Mouse (Mus musculus): ENCODE data around the gene Gm38394. TPM values are rescaled to one million over a fixed set of nuclear protein-coding genes. Genes with fewer than 3 reads are reported as not detected.
"Not testable (repeated sequence)": the region's sequence is repeated elsewhere in the genome, so short reads cannot be mapped to it uniquely, and the experiment has no call there.

The Gm38394 gene
- 3.6 TPM in 2 replicates for polyA plus RNA-seq (2015; fragmentation: Nextera tagmentation; extraction: Ambion mirVana)

DNA sequence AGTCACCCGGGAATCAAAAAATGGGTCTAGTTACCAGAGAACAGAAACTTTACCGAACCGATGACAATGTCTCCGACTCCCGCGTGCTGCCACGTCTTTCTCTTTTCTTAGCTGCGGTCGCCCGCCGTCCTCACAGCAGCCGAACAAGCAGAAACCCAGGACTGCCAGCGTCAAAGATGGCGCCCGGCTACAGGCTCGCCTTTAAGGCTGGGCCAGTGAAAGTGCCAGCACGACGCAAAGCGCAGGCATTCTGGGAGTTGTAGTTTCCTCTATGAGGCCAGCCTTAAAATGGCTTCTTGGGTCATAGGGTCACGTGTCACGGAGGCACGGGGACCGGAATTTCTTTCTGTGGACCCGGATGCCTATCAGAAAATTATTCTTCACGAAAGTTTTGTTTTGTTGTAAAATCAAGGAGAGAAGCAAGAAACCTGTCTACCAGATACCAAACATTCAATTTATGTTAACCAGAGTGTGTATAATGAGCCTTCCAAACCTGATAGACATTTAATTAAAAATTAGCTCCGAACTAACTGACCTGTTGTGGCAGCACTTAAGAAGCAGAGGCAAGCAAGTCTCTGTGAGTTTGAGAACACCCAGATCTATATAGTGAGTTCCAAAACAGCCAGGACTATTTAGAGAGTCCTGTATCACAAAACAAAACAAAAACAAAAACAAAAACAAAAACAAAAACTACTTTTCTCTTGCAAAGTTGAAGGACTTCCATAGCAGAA, at the start of gene Gm38394:
Gene Gm38394, minus strand, starts transcription at position 116 of the 731 bp plus-strand sequence.
- H3K4me2 ChIP-seq (replicated peaks): peak within 1 kb of the TSS; percentile 68
- peak within 1 kb of the TSS; percentile 68 for H3K9ac ChIP-seq (replicated peaks)
- H3K27me3 ChIP-seq: no peaks in the 10 kb centered on the region
- H3K27ac ChIP-seq (replicated peaks): peak within 1 kb of the TSS; percentile 84
- H3K36me3 ChIP-seq: peaks cover 19% of the 10 kb centered on the region
- WGBS: 2% methylated on average over 26 of the region's 26 CpGs
- no peaks in the 10 kb centered on the region for H3K9me3 ChIP-seq
- H3K4me3 ChIP-seq: peak within 1 kb of the TSS; percentile 67
- peak; percentile 99 for ATAC-seq (replicated peaks)
- H3K4me1 ChIP-seq: peaks cover 42% of the 10 kb centered on the region

DNA sequence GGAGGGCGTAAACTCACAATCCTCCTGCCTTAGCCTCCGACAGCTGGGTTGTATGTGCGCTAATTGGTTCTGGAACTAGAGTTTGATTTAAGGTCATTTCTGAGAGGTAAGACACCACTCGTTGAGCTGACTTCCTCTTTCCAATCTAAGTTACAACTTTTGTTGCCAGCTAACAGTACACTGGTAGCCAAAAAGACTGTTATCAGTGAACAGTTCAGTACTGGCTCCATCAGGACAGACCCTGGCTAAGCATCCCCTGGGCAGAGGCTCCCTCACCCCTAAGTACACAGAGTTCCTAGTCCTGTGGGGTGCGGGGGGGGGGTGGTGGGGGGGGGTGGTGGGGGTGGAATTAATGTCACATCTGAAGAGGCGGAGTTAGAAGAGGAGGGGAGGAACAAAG, 49.8 kb upstream of the Gm38394 start:
- 35% methylated on average over 6 of the region's 6 CpGs for WGBS
- 0 out of 2 replicates have a peak, but pooled peaks cover 8% of the 10 kb centered on the region for H3K4me1 ChIP-seq
- ATAC-seq (replicated peaks): no peak
- H3K9me3 ChIP-seq: no peaks in the 10 kb centered on the region
- no peak overlapping the region for H3K4me2 ChIP-seq (replicated peaks)
- no peaks in the 10 kb centered on the region for H3K36me3 ChIP-seq
- no peak overlapping the region for H3K9ac ChIP-seq (replicated peaks)
- no peak overlapping the region for H3K4me3 ChIP-seq
- no peak overlapping the region for H3K27ac ChIP-seq (replicated peaks)
- no peaks in the 10 kb centered on the region for H3K27me3 ChIP-seq

DNA sequence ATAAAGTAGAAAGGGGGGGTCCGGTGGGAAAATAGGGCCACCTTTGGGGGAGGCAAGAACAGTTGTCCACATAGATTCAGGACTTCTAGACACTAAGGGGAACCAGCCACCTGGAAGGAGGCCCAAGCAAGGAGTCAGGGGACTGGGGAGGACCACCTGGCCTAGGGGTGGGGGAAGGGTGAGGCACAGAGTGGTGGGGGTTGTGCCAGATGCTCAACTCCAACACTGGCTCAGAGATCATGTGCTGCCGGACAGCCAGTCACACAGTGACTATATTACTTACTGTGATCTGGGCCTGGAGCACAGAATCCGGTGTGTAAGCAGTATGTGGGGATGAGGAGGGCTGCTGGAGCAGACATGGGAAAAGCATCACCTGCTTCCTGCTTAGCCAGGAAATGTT, 48.2 kb upstream of the Gm38394 start:
- H3K9me3 ChIP-seq: no peaks in the 10 kb centered on the region
- H3K4me2 ChIP-seq (replicated peaks): no peak overlapping the region
- WGBS: 88% methylated on average over 3 of the region's 3 CpGs
- H3K4me3 ChIP-seq: no peak overlapping the region
- H3K36me3 ChIP-seq: no peaks in the 10 kb centered on the region
- no peaks in the 10 kb centered on the region for H3K27me3 ChIP-seq
- ATAC-seq (replicated peaks): no peak
- H3K27ac ChIP-seq (replicated peaks): no peak overlapping the region
- no peak overlapping the region for H3K9ac ChIP-seq (replicated peaks)
- 0 out of 2 replicates have a peak, but pooled peaks cover 8% of the 10 kb centered on the region for H3K4me1 ChIP-seq

DNA sequence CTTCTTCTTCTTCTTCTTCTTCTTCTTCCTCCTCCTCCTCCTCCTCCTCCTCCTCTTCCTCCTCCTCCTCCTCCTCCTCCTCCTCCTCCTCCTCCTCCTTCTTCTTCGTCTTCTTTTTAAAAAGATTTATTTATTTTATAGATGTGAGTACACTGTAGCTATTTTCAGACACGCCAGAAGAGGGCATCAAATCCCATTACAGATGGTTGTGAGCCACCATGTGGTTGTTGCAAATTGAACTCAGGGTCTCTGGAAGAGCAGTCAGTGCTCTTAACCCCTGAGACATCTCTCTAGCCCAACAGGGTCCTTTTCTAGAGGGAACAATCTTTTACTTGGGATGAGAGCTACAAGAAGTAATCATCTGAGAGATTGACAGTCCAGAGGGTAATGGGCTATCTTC, 40.7 kb upstream of the Gm38394 start:
- H3K4me1 ChIP-seq; H3K27ac ChIP-seq (replicated peaks); ATAC-seq (replicated peaks); H3K36me3 ChIP-seq; H3K9me3 ChIP-seq; H3K4me3 ChIP-seq; H3K9ac ChIP-seq (replicated peaks); H3K27me3 ChIP-seq; H3K4me2 ChIP-seq (replicated peaks): not testable (repeated sequence)
- WGBS: 22% methylated on average over 1 of the region's 2 CpGs

DNA sequence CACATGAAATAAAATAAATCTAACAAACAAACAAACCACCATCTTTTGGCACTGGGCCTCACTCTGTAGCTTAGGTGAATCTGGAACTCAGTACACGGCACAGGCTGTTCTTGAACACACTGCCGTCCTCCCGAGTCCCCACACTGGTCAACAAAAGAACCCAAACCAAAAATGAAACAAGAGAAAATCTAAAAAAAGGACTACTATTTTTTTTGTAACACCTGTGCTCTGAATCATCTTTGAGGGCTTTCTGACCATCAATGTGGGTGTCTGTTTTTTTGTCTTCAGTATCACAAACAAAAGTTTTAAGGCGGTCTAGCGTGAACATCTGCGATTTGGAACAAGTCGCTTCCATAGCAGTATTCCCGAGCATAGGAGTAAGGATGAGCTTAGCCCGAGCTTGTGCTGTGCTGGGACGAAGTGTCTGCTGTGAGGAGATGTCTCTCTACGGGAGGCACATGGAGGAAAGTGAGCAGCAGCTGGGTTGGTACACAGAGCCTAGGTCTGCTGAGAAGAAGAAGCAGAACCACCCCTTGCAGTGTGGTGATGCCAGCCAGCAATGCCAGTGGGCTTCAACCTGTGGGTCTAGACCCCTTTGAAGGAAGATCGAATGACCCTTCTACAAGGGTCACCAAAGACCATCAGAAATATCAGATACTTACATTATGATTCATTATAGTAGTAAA, 37.0 kb upstream of the Gm38394 start:
- Histone ChIP-seq H3K4me1 (peaks cover 9% of the 10 kb centered on the region), H3K36me3 (no peaks in the 10 kb centered on the region), H3K4me2 (replicated peaks) (no peak overlapping the region), H3K27ac (replicated peaks) (no peak overlapping the region), H3K27me3 (no peaks in the 10 kb centered on the region), H3K9me3 (no peaks in the 10 kb centered on the region), H3K9ac (replicated peaks) (no peak overlapping the region), H3K4me3 (no peak overlapping the region)
- ATAC-seq (replicated peaks): no peak
- 89% methylated on average over 12 of the region's 12 CpGs for WGBS

DNA sequence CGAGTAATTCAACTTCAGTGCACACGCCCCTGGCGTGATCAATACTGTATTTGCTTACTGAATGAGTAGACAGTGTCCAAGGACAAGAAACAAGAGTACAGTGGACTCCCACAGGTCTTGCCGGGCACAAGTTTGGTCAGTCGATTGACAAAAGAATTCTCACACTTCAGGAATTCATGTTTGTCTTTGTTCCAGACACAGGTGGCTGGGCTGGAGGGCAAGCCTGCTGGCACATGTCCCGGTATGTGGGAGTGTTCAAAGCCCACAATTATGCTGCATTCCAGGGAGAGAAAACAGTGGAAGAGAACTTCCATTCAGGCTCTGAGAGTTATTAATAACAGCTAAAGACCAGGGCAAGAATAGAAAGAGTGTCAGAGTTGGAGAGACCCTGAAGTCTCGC, 34.8 kb upstream of the Gm38394 start:
- Histone ChIP-seq H3K27ac (replicated peaks) (peak overlapping the region; percentile 48; the same call in 1 of the 2 replicates), H3K36me3 (no peaks in the 10 kb centered on the region), H3K4me1 (peaks cover 9% of the 10 kb centered on the region), H3K9ac (replicated peaks) (no peak overlapping the region), H3K4me2 (replicated peaks) (no peak overlapping the region), H3K27me3 (no peaks in the 10 kb centered on the region), H3K4me3 (no peak overlapping the region), H3K9me3 (no peaks in the 10 kb centered on the region)
- no peak for ATAC-seq (replicated peaks)
- 11% methylated on average over 7 of the region's 7 CpGs for WGBS

DNA sequence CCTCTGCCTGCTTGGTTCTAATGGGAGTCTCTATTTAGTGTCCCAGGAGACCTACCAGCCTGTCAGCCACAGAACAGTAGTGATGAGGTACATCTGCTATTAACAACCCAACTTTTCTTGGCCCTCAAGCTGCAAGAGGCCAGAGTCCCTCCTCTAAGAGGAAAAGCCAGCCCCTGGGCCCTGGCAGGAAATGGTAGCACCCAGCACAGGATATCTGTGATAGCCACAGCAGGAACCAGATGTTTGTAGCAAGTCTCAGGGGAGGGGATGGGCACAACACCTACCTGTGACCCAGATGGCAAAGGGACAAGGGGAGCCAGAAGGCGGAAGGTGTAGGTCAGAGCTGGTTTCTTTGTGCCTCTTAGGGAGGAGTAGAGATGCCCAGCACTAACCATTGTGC, 33.8 kb upstream of the Gm38394 start:
- H3K27me3 ChIP-seq: no peaks in the 10 kb centered on the region
- 91% methylated on average over 1 of the region's 1 CpGs for WGBS
- ATAC-seq (replicated peaks): no peak
- no peak overlapping the region for H3K4me2 ChIP-seq (replicated peaks)
- no peak overlapping the region for H3K27ac ChIP-seq (replicated peaks)
- no peak overlapping the region for H3K4me3 ChIP-seq
- H3K9ac ChIP-seq (replicated peaks): no peak overlapping the region
- no peaks in the 10 kb centered on the region for H3K9me3 ChIP-seq
- peaks cover 9% of the 10 kb centered on the region for H3K4me1 ChIP-seq
- H3K36me3 ChIP-seq: no peaks in the 10 kb centered on the region

DNA sequence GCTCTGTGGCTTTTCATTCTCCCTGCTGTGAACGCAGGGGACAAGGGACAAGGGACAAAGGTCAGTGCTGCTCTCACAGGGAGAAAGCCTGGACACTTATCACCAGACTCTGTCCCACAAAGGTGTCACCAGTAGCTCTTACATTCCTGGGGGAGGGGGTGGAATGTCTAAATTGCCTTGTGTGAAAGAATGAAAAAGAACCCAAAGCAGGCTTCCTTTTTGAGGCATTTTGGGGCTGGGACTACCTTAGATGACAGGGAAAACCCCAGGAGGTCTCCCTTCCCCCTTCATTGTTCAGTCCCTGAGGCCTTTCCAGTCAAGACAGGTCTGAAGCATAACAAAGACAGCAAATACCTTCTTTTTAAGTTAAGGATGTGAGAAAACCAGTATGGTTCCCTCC, 33.2 kb upstream of the Gm38394 start:
- no peaks in the 10 kb centered on the region for H3K36me3 ChIP-seq
- H3K9me3 ChIP-seq: no peaks in the 10 kb centered on the region
- H3K4me2 ChIP-seq (replicated peaks): no peak overlapping the region
- 14% methylated on average over 1 of the region's 1 CpGs for WGBS
- no peak for ATAC-seq (replicated peaks)
- H3K9ac ChIP-seq (replicated peaks): no peak overlapping the region
- no peaks in the 10 kb centered on the region for H3K27me3 ChIP-seq
- H3K4me1 ChIP-seq: peaks cover 9% of the 10 kb centered on the region
- no peak overlapping the region for H3K27ac ChIP-seq (replicated peaks)
- H3K4me3 ChIP-seq: no peak overlapping the region

DNA sequence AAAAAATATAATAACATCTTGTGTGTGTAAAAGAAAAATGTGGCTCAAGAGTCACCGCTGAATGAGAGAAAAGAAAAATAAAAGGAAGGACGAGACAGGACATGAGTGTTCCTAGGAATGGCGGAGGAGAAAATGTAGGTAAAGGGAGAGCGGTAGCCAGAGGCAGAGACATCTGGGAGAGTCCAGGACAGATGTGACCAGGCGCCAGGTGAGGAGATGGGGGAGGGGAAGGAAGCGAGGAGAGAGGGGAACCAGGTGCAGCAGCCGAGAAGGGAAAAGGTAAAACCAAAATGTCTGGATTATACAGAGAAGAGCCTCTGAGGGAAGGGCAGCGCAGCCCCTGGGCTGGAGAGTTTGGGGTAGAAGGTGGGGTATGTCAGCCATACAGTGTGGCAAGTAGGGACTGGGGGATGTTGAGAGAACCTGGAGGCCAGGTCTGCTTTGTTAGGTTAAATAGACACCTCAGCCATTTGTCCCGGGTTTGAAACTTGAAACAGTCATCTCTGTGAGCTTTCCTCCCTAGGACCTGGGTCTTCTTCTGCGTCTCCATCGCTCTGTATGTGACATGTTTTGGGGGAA, 32.5 kb upstream of the Gm38394 start:
- Histone ChIP-seq H3K4me1 (peaks cover 9% of the 10 kb centered on the region), H3K4me2 (replicated peaks) (no peak overlapping the region), H3K36me3 (no peaks in the 10 kb centered on the region), H3K9me3 (no peaks in the 10 kb centered on the region), H3K27ac (replicated peaks) (no peak overlapping the region), H3K9ac (replicated peaks) (no peak overlapping the region), H3K4me3 (no peak overlapping the region), H3K27me3 (no peaks in the 10 kb centered on the region)
- no peak for ATAC-seq (replicated peaks)
- WGBS: 69% methylated on average over 11 of the region's 11 CpGs

DNA sequence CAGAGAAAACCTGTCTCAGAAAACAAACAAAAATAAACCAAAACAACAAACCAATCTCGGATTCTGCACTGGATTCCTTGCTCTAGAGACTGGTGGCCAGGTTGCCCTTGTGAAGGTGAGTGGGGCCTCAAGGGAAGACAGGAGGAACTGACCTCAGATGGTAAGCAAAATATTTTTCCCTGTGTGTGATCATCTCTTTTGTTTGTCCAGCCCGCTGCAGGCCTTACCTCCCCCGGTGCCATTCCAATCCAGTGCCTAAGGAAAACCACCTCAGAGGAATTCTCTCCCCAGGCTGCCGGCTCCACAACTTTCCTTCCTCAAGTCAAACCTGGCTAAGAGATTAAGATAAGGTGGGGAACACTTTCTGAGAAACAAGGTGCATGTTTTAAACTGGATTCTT, 31.1 kb upstream of the Gm38394 start:
- WGBS: 41% methylated on average over 4 of the region's 4 CpGs
- no peaks in the 10 kb centered on the region for H3K27me3 ChIP-seq
- H3K4me2 ChIP-seq (replicated peaks): no peak overlapping the region

DNA sequence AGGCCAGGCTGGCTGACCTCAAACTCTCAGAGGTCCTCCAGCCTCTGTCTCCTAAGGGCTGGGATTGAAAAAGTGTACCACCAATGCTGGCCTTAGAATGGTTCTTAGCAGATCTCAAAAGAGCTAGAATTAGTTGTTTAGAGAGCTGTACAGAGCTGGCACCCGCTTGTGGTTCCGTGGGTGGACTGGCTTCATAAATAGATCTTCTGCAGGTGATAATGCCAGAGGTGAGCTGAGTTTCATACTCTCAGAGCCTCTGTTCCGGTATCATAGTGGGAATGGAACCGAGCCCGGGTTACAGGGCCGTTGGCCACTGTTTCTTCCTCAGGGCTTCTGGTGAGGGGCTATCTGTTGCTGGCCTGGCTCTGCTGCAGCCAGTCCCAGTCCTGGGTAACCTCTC, 29.9 kb upstream of the Gm38394 start:
- H3K4me1 ChIP-seq: peaks cover 7% of the 10 kb centered on the region
- H3K9ac ChIP-seq (replicated peaks): no peak overlapping the region
- no peaks in the 10 kb centered on the region for H3K36me3 ChIP-seq
- no peak for ATAC-seq (replicated peaks)
- H3K4me3 ChIP-seq: no peak overlapping the region
- H3K9me3 ChIP-seq: no peaks in the 10 kb centered on the region
- WGBS: 92% methylated on average over 6 of the region's 6 CpGs
- no peaks in the 10 kb centered on the region for H3K27me3 ChIP-seq
- no peak overlapping the region for H3K4me2 ChIP-seq (replicated peaks)
- no peak overlapping the region for H3K27ac ChIP-seq (replicated peaks)

More for the DNA sequence above, 31.1 kb upstream of the Gm38394 start:
- Histone ChIP-seq H3K9me3 (no peaks in the 10 kb centered on the region), H3K4me3 (no peak overlapping the region), H3K9ac (replicated peaks) (no peak overlapping the region), H3K36me3 (no peaks in the 10 kb centered on the region), H3K27ac (replicated peaks) (no peak overlapping the region), H3K4me1 (peaks cover 9% of the 10 kb centered on the region)
- no peak for ATAC-seq (replicated peaks)

DNA sequence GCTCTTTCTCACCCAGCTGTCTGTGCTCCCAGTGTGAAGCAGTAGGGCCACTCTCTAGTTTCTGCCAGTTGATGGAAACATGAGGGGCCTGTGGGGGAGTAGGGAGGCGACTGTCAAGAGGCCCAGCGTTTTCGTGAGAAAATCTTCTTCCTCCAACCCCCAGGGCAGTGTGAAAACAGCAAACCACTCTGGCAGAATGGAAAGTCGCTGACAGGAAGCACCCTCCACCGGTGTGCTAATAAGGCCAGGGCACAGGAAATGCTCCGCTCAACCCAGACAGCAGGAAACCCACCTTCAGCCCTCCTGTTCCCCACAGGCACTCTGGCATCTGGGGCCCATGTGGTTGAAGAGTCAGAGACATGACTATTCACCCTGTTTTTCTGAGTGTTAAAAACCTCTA, 28.8 kb upstream of the Gm38394 start, which contains the start of gene Lax1:
Gene Lax1, minus strand, starts transcription at position 212 of the 400 bp plus-strand sequence.
- H3K4me2 ChIP-seq (replicated peaks): no peak within 1 kb of the TSS
- no peaks in the 10 kb centered on the region for H3K4me1 ChIP-seq
- no peak within 1 kb of the TSS for H3K4me3 ChIP-seq
- WGBS: 54% methylated on average over 6 of the region's 6 CpGs
- no peak within 1 kb of the TSS for H3K27ac ChIP-seq (replicated peaks)
- no peaks in the 10 kb centered on the region for H3K9me3 ChIP-seq
- no peak for ATAC-seq (replicated peaks)
- no peaks in the 10 kb centered on the region for H3K27me3 ChIP-seq
- no peaks in the 10 kb centered on the region for H3K36me3 ChIP-seq
- no peak within 1 kb of the TSS for H3K9ac ChIP-seq (replicated peaks)

All from forebrain, embryonic 15.5 days (tissue).